Mouse (Mus musculus): Measurements from ENCODE around the gene Lrrc40.
"Not testable (repeated sequence)": the region's sequence is repeated elsewhere in the genome, so short reads cannot be mapped to it uniquely, and the experiment has no call there.

Gene Lrrc40

GRCm38 (mm10) chr3:158093919-158094318 is 57.5 kb downstream of the Lrrc40 start:
- no peak for DNase-seq

- DNase-seq, result not testable (repeated sequence)
Measured at GRCm38 (mm10) chr3:158102043-158102442, 65.6 kb downstream of the Lrrc40 start.

GRCm38 (mm10) chr3:158102530-158102929 is 66.1 kb downstream of the Lrrc40 start:
- DNase-seq, result not testable (repeated sequence)

GRCm38 (mm10) chr3:158103467-158103866 is 67.0 kb downstream of the Lrrc40 start:
- DNase-seq, result no peak

GRCm38 (mm10) chr3:158105260-158105659 is 68.8 kb downstream of the Lrrc40 start:
- no peak for DNase-seq
